Mouse (Mus musculus) ES-E14 (cell line): ENCODE results near the gene Mccc1.

Experiments
- CHD2 ChIP-seq: IDR thresholded peaks from 2 replicates; pipeline ENCODE4 v1.6.1; 2014; ENCODE audit warnings: mild to moderate bottlenecking, low read depth, low read length, inconsistent platforms
- HCFC1 ChIP-seq: IDR thresholded peaks from 2 replicates; pipeline ENCODE4 v1.6.1; 2012; ENCODE audit warnings: low read length, inconsistent platforms, borderline replicate concordance; ENCODE audit not compliant: insufficient read depth
- MAFK ChIP-seq: IDR thresholded peaks from 2 replicates; pipeline ENCODE4 v1.6.1; 2014; ENCODE audit warnings: mild to moderate bottlenecking, low read depth, low read length, inconsistent platforms; ENCODE audit not compliant: insufficient read depth
- ZC3H11A ChIP-seq: IDR thresholded peaks from 2 replicates; pipeline ENCODE4 v1.6.1; 2012; ENCODE audit warnings: low read depth, mild to moderate bottlenecking, inconsistent platforms, low read length, borderline replicate concordance
- ZNF384 ChIP-seq: IDR thresholded peaks from 2 replicates; pipeline ENCODE4 v1.6.1; 2012; ENCODE audit warnings: low read depth, low read length, inconsistent platforms

GRCm38 (mm10) chr3:35937345-35937744 is 63.1 kb downstream of the Mccc1 start, which contains the start of gene Dcun1d1:
- TF ChIP-seq ZC3H11A (no peak), HCFC1 (no peak), MAFK (no peak), ZNF384 (no peak), CHD2 (no peak)
